ENCODE assay signal across 10 mouse cellular contexts in genomic region chr9:44364480-44364879, GRCm38 (mm10). TPM values are rescaled to one million over a fixed set of nuclear protein-coding genes. Genes with fewer than 3 reads are reported as not detected.
DNase-seq lines count a peak whose midpoint lies in the region; ATAC-seq and TF ChIP-seq lines count a peak whose summit lies in the region.
"Had no signal": no experiment of that assay in that cellular context is flagged by ENCODE, and none has a peak within 500 bp of the region (broad histone marks: within the 10 kb centered on the region; RNA-seq: fewer than 3 reads in every experiment).

No protein-coding gene starts in this region.

- peaks cover 2% of the 10 kb centered on the region; the same call in 1 of the 2 replicates for H3K36me3 ChIP-seq in spleen, adult 2 months (ENCODE audit: control insufficient read depth, insufficient read depth, low read length)
- H3K36me3 ChIP-seq in forebrain, embryonic 13.5 days (ENCODE audit: poor library complexity, severe bottlenecking), result peaks cover 3% of the 10 kb centered on the region

- no peak for TF ChIP-seq POLR2A in spleen, adult 2 months (IDR thresholded peaks at IDR 0.05; ENCODE audit: low read depth, low read length)
- TF ChIP-seq POLR2A in embryonic fibroblast, embryonic 13.5 days (IDR thresholded peaks at IDR 0.05; ENCODE audit: low read depth, low read length), result no peak

- no peak for DNase-seq in gastrocnemius, adult 2 months
- no peak for DNase-seq in gastrocnemius, postnatal 14 days
- no peak for DNase-seq in spleen, adult 2 months (ENCODE audit: low read depth in 1 of 2, low spot score in 2 of 2)
- DNase-seq in spleen, postnatal 36 days (ENCODE audit: low spot score in 2 of 2), result no peak
- peak; percentile 27 for DNase-seq in thymus, postnatal 25 days
- no peak for DNase-seq in right cerebral cortex, postnatal 10 days (ENCODE audit: low spot score in 2 of 2)

- H3K9ac ChIP-seq in forebrain, embryonic 13.5 days, result no peak overlapping the region
- H3K9ac ChIP-seq: limb, embryonic 12.5 days; stomach, embryonic 15.5 days had no signal

- H3K27ac ChIP-seq in gastrocnemius, adult 2 months, result no peak overlapping the region
- no peak overlapping the region for H3K27ac ChIP-seq in spleen, adult 2 months (ENCODE audit: insufficient read depth, low read length)
- no peak overlapping the region for H3K27ac ChIP-seq in embryonic fibroblast, embryonic 13.5 days (ENCODE audit: insufficient read depth, low read length)
- no peak overlapping the region for H3K27ac ChIP-seq in forebrain, embryonic 13.5 days
- H3K27ac ChIP-seq: limb, embryonic 12.5 days; stomach, embryonic 15.5 days had no signal

- no peaks in the 10 kb centered on the region for H3K27me3 ChIP-seq in spleen, adult 2 months (ENCODE audit: control insufficient read depth, insufficient read depth, low read length)
- no peaks in the 10 kb centered on the region for H3K27me3 ChIP-seq in forebrain, embryonic 13.5 days
- H3K27me3 ChIP-seq: limb, embryonic 12.5 days; stomach, embryonic 15.5 days had no signal

- 68% methylated on average over 3 of the region's 3 CpGs for WGBS in spleen, adult 2 months
- WGBS in forebrain, embryonic 13.5 days, result 57% methylated on average over 3 of the region's 3 CpGs

- intact Hi-C loops in gastrocnemius, adult 2 months (cut with DNase I), result no loop called here
- intact Hi-C loops in gastrocnemius, postnatal 14 days (cut with DNase I; ENCODE audit: low total_unique reads), result no loop called here

- H3K9me3 ChIP-seq in forebrain, embryonic 13.5 days (replicated peaks), result no peaks in the 10 kb centered on the region
- H3K9me3 ChIP-seq: limb, embryonic 12.5 days; stomach, embryonic 15.5 days had no signal

- TF ChIP-seq CTCF in gastrocnemius, adult 2 months (IDR thresholded peaks at IDR 0.05), result peak; percentile 48
- TF ChIP-seq CTCF in spleen, adult 2 months (IDR thresholded peaks at IDR 0.05; ENCODE audit: extremely low read depth, insufficient read depth, insufficient read length, insufficient replicate concordance), result peak; percentile 8; the same call in 1 of the 2 replicates
- peak; percentile 42; the same call in 1 of the 2 replicates for TF ChIP-seq CTCF in embryonic fibroblast, embryonic 13.5 days (IDR thresholded peaks at IDR 0.05; ENCODE audit: borderline replicate concordance, insufficient read depth, low read length)

- no peak overlapping the region for H3K4me2 ChIP-seq in forebrain, embryonic 13.5 days
- H3K4me2 ChIP-seq: limb, embryonic 12.5 days; stomach, embryonic 15.5 days had no signal

- no peak for ATAC-seq in forebrain, embryonic 13.5 days

- peaks cover 4% of the 10 kb centered on the region; the same call in 1 of the 2 replicates for H3K4me1 ChIP-seq in spleen, adult 2 months (ENCODE audit: control insufficient read depth, insufficient read depth, insufficient read length)
- 0 out of 2 replicates have a peak, but pooled peaks cover 2% of the 10 kb centered on the region for H3K4me1 ChIP-seq in embryonic fibroblast, embryonic 13.5 days (ENCODE audit: control insufficient read depth, insufficient read depth, low read length)
- peaks cover 11% of the 10 kb centered on the region for H3K4me1 ChIP-seq in forebrain, embryonic 13.5 days

- H3K4me3 ChIP-seq in gastrocnemius, adult 2 months, result no peak overlapping the region
- no peak overlapping the region for H3K4me3 ChIP-seq in spleen, adult 2 months (ENCODE audit: extremely low read depth, insufficient read depth, insufficient read length)
- H3K4me3 ChIP-seq in embryonic fibroblast, embryonic 13.5 days (ENCODE audit: insufficient read depth, low read length), result no peak overlapping the region
- no peak overlapping the region for H3K4me3 ChIP-seq in forebrain, embryonic 13.5 days
- H3K4me3 ChIP-seq: limb, embryonic 12.5 days; stomach, embryonic 15.5 days had no signal

RNA-seq across cellular contexts. Expression of gene Vps11, which starts 3.0 kb away (rescaled TPM):
- total RNA-seq in gastrocnemius, adult 2 months (2021), result 10 to 100 TPM; 16.6 to 19.5 TPM
- 10 to 100 TPM; 15.6 to 16.9 TPM for total RNA-seq in gastrocnemius, postnatal 14 days (2021)
- 23.7 and 25.6 TPM in 2 replicates for polyA plus RNA-seq in spleen, adult 2 months (2012; rRNA removed)
- polyA plus RNA-seq in embryonic fibroblast, embryonic 13.5 days (2011; ENCODE audit: insufficient read length, low read depth, missing spikeins), result 33.8 and 35.4 TPM in 2 replicates
- 34.9 and 37.9 TPM in 2 replicates for polyA plus RNA-seq in forebrain, embryonic 13.5 days (2015; fragmentation: Nextera tagmentation; extraction: Ambion mirVana)

RNA-seq across cellular contexts. Expression of gene Hyou1, which starts 14.8 kb away (rescaled TPM):
- total RNA-seq in gastrocnemius, adult 2 months (2021), result 10 to 100 TPM; 24.2 to 33.6 TPM
- 10 to 100 TPM; 25.9 to 30.6 TPM for total RNA-seq in gastrocnemius, postnatal 14 days (2021)
- 39.8 and 44.3 TPM in 2 replicates for polyA plus RNA-seq in spleen, adult 2 months (2012; rRNA removed)
- 88.7 and 101 TPM in 2 replicates for polyA plus RNA-seq in embryonic fibroblast, embryonic 13.5 days (2011; ENCODE audit: insufficient read length, low read depth, missing spikeins)
- polyA plus RNA-seq in forebrain, embryonic 13.5 days (2015; fragmentation: Nextera tagmentation; extraction: Ambion mirVana), result 22.4 and 26.5 TPM in 2 replicates

RNA-seq across cellular contexts. Expression of gene Hmbs, which starts 20.5 kb away (rescaled TPM):
- 10 to 100 TPM; 21.9 to 29.1 TPM for total RNA-seq in gastrocnemius, adult 2 months (2021)
- total RNA-seq in gastrocnemius, postnatal 14 days (2021), result 10 to 100 TPM; 24.2 to 25.5 TPM
- polyA plus RNA-seq in spleen, adult 2 months (2012; rRNA removed), result 121 and 147 TPM in 2 replicates
- 46.8 and 51.9 TPM in 2 replicates for polyA plus RNA-seq in embryonic fibroblast, embryonic 13.5 days (2011; ENCODE audit: insufficient read length, low read depth, missing spikeins)
- 91.6 and 92.2 TPM in 2 replicates for polyA plus RNA-seq in forebrain, embryonic 13.5 days (2015; fragmentation: Nextera tagmentation; extraction: Ambion mirVana)

RNA-seq across cellular contexts. Expression of gene H2afx, which starts 30.0 kb away (rescaled TPM):
- 1 to 10 TPM; 8.4 to 8.7 TPM for total RNA-seq in gastrocnemius, adult 2 months (2021)
- total RNA-seq in gastrocnemius, postnatal 14 days (2021), result 10 to 100 TPM; 21.7 to 24.8 TPM
- 117 and 258 TPM in 2 replicates for polyA plus RNA-seq in spleen, adult 2 months (2012; rRNA removed)
- polyA plus RNA-seq in embryonic fibroblast, embryonic 13.5 days (2011; ENCODE audit: insufficient read length, low read depth, missing spikeins), result 50.9 and 74.7 TPM in 2 replicates
- 393 TPM in 2 replicates for polyA plus RNA-seq in forebrain, embryonic 13.5 days (2015; fragmentation: Nextera tagmentation; extraction: Ambion mirVana)

RNA-seq across cellular contexts. Expression of gene Slc37a4, which starts 32.2 kb away (rescaled TPM):
- total RNA-seq in gastrocnemius, adult 2 months (2021), result 100 to 1,000 TPM in 1 of 2 experiments, 10 to 100 TPM in 1; 90.6 to 129 TPM
- total RNA-seq in gastrocnemius, postnatal 14 days (2021), result 100 to 1,000 TPM; 164 to 179 TPM
- 24.5 and 25.4 TPM in 2 replicates for polyA plus RNA-seq in spleen, adult 2 months (2012; rRNA removed)
- 7.0 and 7.7 TPM in 2 replicates for polyA plus RNA-seq in embryonic fibroblast, embryonic 13.5 days (2011; ENCODE audit: insufficient read length, low read depth, missing spikeins)
- polyA plus RNA-seq in forebrain, embryonic 13.5 days (2015; fragmentation: Nextera tagmentation; extraction: Ambion mirVana), result 23.3 and 29.6 TPM in 2 replicates
